Mouse (Mus musculus) 416B (cell line): ENCODE results near the gene Trim28.

Source experiments
- DNase-seq: peaks from one replicate; pipeline ENCODE4 v3.0.0; 2011; ENCODE audit warnings: low read depth

Gene Trim28

DNA sequence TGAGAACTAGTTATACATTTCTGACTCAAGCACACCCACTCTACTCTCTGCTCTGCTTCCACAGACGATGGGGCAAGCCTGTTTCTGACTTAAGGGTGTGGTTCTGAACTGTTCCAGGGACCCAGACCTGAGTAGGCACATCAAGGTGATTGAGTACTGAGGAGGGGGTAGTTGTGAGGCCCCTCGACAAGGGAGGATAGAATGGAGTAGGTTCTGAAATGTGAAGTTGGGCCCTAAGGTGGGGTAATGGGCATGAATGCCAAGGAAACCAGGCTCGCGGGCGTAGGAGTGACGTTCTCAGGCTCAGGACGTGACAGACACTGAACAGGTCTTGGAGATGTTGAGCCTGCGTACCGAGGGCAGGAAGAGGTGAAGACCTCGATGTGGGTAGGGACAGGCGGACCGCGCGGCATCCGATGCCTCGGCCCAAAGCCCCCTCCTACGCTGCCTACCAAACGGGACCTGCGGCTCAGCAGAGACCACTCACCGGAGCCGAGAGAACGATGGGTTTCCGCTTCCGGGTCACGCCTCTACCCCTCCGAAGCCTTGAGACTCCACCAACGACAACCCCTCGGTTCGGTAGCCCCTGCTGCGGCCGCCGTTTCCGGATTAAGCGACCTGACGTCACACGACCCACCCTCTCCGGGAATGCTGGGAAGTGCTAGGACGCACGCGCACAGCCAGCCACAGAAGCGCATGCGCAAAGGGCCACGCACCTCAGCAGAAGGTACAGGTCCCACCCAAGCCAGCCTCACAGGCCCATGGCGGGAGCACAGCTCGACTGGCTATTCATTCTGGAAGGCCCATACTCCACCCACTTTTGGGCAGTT, 35.4 kb downstream of the Trim28 start, which contains the start of gene Chmp2a:
Chmp2a (minus strand) TSS at position 660 of the 830 bp plus-strand sequence.
- DNase-seq = peak; percentile 97

DNA sequence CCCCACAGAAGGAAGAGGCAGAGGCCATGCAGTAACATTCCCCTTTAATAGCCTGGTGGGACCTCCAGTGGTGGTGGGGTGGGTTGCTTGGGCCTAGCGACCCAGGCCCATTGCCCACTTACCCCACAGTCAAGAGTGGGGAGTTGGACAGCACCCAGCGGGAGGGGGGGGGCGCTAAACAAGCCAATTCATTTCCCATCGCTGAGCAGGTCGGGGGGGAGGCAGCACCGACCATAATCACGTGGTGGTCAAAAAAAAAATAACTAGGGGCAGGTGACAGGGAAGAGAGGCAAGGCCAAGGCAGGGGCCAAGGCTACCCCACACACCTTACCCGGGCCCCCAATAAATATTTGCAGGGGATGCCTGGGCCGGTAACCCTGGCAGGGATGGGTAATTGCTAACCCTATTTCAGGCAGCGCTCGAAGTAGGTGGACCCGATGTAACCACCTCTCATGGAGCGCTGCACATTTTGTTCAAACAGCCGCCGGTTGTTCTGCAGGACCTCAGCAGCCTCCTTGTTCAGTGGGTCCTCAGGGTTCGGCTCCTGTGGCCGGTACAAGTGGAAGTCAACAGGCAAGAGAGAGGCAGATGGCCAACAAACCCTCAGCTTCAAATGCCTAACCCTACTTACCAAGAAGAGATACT, 36.4 kb downstream of the Trim28 start:
- DNase-seq = no peak

DNA sequence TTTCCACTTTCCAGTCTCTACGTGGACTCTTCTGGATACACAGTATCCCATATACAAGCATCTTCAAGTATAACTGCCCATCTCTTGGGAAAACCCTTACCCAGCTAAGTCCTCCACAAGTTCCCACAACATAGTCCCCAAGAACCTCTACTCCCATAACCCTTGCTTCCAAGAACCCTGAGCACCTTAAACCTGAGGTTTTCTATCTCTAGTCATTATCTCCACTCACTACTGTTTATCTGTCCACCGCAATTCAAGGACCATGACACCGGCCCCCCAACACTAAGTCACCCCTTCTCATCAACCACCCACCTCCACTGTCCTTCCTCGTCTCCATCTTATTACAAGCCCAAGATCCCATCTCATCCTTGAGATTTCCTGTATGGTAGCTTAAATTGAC, 37.9 kb downstream of the Trim28 start:
- no peak for DNase-seq

DNA sequence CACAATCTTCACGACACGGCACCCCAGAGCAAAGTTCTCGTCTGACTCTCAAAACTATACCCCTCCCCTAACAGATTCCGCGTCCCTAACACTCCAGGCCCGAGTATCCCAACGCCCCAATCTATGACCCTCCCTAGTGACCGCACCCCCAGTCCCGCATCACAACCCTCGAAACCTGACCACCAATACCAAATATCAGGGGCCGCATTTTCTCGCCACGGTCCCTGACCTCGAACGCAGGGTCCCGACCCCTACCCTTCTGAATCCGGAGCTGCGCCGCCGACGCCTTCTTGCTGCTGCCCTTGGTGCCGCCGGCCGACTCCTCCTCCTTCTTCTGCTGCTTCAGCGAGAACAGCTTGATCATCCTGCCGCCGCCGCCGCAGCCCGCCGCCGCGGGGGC, 38.5 kb downstream of the Trim28 start:
- no peak for DNase-seq

DNA sequence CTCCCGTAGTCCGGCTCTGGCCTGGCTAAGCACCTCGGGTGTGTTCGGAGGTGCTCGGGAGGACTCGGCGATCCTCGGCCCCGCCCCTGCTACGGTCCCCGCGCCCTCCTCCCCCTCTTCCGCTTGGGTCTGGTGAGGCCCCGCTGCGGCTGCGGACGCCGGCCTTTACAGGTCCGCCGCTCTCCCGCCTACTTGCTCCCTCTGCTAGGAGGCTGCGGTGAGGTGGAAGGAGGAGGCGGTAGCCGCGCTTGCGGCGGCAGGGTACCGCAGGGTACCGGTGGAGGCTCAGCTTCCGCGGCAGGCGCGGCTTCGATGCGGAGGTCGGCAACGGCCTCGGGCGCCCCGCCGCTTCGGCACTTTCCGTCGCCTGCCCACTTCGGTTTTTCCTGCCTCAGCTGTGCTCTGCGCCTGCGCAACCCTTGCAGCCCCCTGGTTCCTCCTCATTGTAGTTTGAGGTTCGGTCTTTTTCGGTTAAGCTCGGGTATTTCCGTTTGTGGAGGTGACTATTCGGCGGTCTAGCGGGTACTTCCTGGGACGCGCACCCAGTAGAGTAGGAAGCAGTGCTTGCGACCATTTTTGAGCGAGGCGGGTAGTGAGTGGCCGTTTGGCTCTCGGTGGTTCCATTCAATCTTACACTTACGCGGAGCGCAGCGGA, 39.1 kb downstream of the Trim28 start, which contains the start of gene Ube2m:
Ube2m (minus strand) TSS at position 375 of the 655 bp plus-strand sequence.
- peak; percentile 98 for DNase-seq

DNA sequence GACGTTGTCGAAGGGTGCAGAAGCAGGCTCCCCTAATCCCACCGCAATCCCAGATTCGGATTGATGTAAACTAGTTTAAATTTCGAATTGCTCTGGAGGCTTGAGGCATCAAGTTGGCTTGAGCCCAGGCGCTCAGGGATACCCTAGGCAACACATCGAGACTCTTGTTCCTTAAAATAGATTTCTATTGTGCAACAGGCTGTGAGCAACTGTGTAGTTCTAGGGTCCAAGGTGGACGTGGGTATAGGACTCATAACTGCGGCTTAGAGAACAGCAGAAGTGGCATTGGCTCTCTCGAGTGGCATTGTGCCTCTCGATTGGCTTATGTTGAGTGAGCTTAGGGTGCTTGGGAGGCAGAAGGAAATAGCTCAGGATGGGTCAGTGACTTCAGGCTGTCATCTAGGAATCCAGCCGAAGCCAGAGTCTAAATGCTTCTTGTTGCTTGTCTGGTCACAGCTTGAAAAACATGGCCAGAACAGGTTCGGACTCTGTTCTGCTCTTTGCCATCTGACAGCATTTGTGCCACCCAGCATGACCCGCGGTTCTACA, 39.8 kb downstream of the Trim28 start:
- peak; percentile 89 for DNase-seq

DNA sequence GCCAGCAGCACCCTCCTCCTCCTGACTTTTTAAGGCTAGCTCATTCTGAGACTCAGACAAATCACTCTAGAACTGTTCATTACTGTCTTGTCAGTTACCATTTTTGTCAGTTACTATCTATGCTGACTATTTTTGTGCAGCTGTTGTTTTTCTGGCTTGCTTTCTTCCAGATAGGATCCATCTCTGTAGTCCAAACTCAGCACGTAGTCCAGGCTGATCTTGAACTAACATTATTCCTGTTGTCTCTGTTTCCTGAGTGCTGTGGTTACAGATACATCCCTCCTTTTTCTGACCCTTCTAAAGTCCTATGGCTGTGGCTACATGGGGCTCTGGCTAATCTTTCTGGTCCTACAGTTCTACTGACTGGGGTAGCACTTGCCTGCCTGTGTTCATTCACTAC, 40.3 kb downstream of the Trim28 start:
- no peak for DNase-seq

DNA sequence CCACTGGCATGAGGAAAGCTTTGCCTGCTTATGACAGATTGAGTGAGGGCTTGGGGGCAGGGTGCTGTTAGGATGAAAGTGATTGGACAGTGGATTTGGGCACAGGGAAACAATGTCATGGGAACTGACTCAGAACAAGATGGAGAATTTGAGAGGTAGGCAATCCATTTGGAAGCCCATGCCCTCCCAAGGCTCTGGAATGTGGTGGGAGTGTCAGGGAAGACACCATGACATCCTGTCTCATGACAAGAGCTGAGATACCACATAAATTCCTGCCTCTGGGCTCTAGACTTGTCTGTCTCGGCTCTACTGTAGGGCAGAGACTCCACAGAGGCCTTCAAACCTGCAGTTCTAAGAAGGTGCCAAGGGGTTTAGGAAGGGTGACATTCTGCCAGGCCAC, 42.3 kb downstream of the Trim28 start:
- DNase-seq = no peak

DNA sequence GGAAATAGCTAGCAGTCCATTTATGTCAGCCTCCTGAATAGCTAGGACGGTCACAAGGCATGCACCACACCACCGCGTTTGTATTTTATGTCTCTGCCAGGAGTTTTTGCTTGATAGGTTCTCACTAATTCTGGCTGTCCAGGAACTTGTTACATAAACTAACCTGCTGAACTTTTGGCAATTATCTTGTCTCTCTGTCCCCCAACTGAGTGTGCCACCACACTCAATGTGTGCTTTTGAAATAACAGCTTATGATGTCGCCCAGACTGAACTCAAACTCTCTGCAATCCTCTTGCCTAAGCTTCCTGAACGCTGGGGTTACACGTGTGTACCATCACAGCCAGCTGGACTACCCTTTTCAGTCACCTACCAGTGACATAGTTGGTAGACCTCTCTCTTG, 43.6 kb downstream of the Trim28 start:
- no peak for DNase-seq

DNA sequence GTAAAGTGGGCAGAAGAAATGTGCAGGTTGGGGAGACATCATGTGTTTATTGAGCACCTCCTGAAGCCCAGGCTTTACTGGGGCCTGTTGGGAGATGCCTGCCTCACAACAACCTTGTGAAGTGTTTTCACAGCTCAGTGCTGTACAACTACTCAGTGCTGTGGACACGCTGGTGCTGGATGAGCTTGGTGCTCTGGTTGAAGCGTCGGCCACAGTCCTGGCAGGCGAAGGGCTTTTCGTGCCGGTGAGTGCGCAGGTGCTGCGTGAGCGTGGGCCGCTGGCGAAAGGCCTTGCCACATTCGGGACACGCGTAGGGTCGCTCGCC, 44.2 kb downstream of the Trim28 start:
- DNase-seq = no peak

DNA sequence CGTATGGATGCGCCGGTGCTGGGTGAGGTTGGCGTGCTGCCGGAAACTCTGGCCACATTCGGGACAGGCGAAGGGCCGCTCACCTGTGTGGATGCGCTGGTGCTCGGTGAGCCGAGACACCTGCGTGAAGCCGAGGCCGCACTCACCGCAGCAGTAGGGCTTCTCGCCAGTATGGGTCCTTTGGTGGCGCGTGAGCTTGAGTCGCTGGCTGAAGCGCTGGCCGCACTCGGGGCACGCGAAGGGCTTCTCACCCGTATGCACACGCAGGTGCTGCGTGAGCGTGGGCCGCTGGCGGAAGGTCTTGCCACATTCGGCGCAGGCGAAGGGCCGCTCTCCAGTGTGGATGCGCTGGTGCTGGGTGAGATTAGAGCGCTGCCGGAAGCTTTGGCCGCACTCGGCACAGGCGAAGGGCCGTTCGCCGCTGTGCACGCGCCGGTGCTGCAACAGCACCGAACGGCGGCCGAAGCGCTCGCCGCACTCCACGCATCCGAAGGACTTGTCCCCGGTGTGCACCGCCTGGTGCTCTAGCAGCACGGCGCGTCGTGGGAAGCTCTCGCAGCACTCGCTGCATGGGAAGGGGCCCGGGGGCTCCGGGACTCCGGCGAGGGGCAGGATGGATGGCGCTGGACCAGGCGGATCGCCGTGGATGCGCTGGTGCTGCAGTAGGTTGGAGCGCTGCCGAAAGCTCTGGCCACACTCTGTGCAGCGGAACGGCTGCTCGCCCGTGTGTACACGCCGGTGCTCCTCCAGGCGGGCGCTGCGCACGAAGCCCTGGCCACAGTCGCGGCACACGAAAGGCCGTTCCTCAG, 44.7 kb downstream of the Trim28 start:
- DNase-seq = no peak

DNA sequence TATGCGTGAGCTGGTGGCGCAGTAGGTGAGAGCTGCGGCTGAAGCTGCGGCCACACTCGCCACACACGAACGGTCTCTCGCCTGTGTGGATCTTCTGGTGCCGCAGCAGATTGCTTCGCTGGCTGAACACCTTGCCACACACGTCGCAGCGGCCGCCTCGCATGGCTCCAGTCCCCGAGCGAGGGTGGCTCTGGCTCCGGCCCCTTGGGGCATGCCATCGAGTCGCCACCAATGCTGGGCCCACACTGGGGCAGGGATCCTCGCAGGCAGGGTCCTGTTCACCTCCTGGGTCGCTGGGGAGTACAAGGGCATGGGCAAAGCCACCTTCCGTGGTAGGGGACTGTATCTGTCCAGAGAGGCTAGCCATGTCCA, 45.3 kb downstream of the Trim28 start:
- no peak for DNase-seq

DNA sequence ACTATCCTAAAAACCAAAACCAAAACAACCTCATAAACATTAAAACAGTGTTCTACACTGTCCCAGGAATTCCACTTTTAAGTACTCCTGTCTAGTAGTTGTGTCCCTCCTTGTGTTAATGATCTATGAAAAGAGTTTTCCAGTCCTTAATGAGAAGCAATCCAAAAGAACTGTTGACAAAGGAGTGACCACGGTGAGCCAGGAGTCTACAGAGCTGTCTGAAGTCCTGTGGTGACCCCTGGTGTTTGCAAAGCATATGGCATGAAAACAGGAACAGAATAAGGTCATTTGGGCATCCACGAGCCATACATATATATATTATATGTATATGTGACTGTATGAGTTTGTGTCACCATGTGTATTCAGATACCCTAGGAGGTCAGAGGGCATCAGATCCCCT, 47.2 kb downstream of the Trim28 start:
- DNase-seq = peak; percentile 88

DNA sequence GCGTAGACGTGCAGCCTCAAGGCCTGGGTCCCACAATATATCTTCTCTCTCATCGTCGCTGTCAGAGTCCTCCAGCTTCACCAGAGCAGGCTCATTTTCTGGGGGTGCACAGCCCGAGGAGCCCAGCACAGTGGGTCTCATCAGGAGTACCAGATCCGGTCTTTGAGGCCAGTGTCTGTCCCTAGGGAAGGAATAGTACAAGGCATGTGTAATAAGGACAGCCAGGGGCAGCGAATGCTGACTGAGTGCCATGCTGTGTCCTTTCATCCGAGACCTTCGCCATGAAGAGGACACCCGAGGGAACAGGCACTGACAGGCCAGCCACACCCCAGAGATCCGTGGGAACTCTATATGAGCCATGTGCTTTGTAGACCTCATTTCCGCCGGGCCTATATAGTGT, 54.1 kb downstream of the Trim28 start:
- no peak for DNase-seq

DNA sequence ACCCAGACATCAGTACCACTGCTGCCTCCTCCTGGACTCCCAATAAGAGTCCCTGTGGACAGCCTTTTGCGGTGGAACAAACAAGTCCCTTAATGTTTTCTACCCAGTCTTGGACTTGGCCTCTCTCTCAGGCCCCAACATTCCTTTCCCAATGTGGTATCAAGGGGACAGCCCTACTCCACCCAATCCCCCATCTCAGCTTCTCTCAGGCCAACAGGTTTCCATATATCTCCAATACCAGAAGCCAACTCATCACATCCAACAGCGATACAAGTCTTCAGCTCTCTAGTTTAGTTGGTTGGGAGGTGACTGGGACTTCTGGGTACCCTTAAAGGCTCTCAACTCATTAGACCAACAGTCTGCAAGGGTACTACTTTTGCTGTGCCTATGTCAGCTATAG, 54.6 kb downstream of the Trim28 start:
- no peak for DNase-seq

DNA sequence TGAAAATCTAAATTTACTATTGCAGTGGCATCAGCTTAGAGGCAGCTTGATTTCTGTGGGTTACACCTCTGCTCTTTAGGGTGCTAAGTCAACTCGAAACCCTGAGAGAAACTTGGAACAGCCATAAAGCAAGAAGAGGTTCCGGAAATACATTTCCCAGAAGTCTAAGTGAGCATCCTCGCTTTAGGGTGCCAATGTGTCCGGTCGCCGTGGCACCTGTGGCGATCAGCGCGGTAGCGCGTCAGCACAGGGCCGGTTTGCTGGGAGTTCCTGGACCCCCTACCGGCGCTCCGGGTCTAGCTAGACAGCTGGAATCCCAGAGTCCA, 55.0 kb downstream of the Trim28 start:
- no peak for DNase-seq

DNA sequence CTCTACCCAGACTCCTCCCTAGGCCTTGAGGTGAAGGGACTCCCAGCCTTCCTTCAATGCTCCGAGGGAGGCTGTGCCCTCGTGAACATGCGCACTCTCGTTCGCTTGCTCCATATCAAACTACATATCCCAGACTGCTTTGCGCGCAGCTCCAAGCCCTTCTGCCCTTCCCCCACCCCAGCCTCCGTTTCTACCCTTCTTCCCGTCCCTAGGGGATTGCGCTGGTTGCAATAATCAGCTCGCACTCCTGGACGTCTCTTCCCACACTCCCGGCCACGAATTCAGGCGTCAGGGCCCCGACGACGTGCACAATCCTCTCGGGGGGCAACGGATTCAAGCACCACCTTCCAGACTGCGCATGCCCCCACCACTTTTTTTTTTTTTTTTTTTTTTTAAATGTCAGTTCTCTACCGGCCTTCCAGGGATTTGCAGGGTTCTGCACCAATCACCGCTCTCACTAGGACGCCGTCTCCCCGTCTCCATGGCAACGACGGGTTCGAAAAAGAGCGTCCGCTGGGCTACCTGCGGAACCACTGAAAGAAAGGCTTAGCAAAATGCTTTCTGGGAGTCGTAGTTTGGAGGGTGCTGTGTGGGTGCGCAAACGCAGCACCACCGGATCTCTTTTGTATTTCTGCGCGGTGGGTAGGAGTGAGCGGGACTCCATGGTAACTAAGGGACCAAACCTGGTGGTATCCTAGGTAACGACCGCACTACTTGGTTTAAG, 55.5 kb downstream of the Trim28 start, which contains the start of gene Mzf1:
Mzf1 (minus strand) TSS at position 478 of the 724 bp plus-strand sequence.
- DNase-seq = peak; percentile 80

DNA sequence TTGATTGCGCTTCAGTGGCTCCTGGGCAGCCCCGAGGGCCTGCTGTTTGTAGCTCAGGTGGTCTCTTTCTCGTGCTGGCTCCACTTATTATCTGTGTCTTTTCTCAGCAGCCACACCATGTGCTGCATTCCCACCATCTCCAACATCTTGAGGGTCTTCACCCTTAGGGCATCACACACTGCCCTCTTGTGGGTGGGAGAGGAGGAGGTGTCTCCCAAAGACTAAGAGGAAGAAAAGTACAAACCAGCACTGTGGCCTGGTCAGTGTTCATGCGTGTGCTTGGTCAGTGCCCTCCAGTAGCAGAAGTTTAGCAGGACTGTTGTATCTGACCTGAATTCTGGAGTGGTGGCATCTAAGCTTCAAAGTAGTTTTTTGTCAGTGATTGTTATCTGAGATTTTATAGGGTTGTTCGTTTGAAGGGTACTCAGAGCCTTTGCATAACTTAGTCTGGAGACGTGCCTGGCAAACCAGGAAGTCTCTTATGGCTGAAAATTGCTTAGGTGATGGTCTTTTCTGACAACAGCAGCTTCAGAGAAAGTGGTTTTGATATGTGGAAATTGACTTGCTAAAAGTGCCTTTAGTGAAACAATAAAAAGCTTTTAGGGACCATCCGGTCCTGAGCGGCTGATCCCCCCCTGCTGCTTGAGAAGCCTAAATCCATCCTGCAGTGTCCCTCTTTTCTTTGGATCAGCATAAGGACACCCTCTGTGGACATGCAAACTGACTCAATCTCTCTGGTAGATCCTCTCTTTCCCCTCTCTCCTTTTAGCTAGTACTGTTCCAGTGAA, 58.2 kb downstream of the Trim28 start:
- DNase-seq = peak; percentile 21

DNA sequence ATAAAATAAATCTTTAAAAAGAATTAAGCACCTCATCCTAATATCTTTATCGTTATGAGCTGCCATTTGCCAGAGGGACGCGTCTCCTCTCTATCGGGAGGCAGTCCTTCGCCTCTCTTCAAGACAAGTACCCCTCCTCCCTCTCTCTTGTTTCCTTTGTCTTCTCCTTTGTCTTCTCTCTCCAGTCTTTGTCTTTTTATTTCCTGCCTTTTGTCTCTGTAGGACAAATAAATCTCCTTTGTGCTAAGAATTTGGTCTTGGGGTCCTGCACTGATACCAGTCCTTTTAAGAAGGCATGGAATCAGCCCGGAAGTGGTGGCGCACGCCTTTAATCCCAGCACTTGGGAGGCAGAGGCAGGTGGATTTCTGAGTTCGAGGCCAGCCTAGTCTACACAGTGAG, 60.6 kb downstream of the Trim28 start:
- no peak for DNase-seq

DNA sequence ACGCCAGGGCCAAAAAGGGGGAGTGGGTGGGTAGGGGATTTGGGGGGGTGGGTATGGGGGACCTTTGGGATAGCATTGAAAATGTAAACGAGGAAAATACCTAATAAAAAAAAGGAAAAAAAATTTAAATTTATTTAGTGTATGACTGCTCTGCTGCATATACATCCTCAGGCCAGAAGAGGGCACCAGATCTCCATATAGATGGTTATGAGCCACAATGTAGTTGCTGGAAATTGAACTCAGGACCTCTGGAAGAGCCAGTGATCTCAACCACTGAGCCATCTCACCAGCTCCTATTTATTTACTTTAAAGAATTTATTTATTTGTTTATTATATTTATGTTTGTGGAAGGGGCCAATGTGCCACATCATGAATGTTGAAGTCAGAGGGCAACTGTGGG, 64.5 kb downstream of the Trim28 start:
- DNase-seq = peak; percentile 48

DNA sequence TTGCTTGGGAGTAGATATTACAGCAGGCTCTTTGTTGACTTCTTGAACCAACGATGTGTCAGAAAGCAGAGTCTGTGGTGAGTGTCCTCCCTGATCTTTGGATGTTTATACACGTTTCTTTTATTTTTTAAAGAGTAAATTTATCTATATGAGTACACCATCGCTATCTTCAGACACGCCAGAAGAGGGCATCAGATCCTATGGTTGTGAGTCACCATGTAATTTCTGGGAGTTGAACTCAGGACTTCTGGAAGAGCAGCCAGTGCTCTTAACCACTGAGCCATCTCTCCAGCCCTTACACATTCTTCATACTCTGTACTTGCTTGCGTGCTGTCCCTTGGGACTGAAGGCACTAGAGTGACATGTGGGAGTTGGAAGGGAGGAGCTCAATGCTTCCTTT, 73.4 kb downstream of the Trim28 start:
- no peak for DNase-seq
